Mouse (Mus musculus) mature B cell (primary cell): Measurements from ENCODE around the gene Pde8a.

Source experiments
- in situ Hi-C: fragments of 300-500 bp; cut with MboI; formaldehyde crosslinking; loops from 2 replicates; pipeline ENCODE4 v1.14.3; 2019

Gene Pde8a

DNA sequence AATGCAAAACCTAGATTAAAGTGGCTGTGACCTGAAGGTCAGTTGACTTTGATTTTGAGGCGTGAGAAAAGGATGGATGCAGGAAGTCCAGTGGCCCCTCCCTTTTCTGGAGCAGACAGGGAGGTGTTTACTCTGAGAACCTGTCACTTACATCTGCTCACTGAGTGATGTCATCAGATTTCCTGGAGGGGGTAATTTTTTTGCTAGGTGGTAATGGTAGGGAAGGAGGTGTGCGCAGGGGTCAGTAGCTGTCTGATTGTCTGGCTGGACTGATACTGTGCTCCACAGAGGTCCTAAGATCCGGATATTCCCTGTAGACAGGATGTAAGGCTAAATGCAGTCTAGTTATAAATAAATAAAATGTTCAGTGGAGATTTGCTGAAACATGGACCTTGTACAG lies 59.5 kb downstream of the Pde8a start:
- in situ Hi-C loops, result no loop called here

DNA sequence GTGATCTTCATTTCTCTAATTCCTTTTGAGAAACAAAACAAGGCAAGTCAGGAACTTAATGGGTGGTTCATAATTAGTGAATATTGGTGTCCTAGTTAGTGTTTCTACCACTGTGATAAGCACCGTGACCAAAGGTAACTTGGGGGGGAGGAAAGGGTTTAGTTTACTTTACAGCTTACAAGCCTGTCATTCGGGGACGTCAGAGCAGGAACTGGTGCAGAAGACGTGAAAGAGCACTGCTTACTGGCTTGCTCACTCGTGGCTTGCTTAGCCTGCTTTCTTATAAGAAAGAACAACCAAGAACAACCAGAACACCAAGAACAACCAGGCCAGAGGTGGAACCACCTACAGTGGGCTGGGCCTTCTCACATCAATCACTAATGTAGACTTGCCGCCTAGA lies 65.6 kb downstream of the Pde8a start:
- in situ Hi-C loops, result no loop called here

DNA sequence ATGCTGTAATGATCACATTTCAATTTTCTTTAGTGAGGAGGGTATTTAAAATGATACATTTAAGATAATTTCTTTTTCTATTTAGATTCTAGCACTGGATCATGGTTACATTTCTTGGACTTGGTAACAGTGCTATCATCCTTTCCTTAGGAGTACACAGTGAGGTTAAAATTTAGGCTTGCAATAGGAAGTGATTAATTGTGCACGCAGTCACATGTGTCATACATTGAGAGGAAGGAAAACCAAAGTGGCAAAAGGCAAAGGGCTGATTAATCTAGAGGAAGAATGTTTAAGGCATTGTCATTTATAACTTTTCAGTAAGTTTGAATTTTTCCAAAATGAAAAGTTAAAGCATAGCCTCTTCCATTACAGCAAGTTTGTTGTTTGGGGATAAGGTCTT lies 67.8 kb downstream of the Pde8a start:
- in situ Hi-C loops, result no loop called here

DNA sequence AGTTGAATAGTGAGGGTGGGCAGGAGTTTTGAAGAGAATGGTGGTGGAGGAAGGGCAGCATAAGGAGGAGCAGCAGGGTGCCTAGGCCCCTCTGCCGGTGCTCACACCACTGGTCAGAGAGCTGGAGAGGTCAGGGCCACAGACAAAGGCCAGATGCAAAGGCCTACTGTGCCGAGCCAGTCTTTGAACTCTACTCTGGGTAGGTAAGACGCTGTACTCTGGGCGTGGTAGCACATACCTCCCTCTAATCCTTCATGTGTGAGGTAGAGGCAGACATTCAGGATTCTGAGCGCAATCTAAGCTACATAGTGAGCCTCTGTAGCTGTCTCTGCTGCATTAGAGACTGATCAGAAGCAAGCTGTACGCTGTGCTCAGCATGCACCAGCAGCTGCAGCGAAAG lies 73.1 kb downstream of the Pde8a start:
- in situ Hi-C loops, result no loop called here

DNA sequence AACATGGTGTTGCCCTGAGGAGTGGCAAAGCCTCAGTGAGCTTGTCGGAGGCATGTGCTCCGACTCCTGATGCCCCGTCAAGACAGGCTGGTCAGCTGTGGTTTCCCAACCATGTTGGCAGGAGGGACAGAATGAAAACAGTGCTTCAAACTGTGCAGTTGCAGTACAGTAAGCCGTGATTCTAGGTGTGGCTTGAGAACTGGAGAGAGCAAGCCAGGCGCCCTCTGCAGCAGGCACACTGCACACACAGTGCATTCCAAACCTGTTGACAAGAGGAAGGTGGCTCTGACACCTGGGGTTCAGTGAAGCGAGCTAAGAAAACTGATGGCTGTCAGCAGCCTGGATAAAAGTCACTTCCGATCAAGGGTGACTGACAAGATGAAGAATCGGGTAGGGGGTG lies 73.5 kb downstream of the Pde8a start:
- in situ Hi-C loops, result no loop called here

DNA sequence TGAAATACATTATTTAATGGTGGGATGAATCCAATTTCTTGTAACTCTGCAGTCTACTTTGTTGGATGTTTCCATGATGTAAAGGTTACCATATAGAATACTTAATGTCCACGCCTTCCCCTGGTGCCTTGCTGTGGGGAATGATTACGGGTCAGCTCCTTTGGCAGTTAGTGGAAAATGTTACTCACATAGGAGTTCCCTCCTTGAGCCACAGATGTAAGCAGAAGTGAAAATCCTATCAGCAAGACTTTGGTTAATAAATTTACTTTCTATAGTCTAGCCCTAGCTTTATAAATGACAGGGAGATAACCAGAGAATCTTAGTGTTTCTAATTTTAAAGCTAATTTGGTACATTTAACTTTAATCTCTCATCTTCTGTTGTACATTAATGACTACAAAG lies 81.8 kb downstream of the Pde8a start:
- in situ Hi-C loops, result no loop called here

DNA sequence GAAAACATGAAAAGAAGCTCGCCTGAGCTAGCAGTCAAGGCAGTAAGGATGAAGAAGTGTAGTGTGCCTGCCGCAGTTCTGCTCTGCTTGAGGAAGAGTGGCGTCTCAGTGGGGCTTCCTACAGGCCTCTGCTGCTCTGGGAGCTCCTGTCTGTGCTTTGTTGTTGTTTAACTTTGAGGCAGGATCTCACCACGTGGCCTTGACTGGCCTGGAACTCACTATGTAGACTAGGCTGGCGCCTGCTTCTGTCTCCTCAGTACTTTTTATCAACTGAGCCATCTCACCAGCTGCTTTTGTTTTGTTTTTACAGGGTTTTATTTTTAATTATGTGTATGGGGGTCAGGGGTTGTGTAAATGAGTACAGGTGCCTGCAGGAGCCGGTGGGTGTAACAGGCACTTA lies 84.8 kb downstream of the Pde8a start:
- in situ Hi-C loops, result no loop called here

DNA sequence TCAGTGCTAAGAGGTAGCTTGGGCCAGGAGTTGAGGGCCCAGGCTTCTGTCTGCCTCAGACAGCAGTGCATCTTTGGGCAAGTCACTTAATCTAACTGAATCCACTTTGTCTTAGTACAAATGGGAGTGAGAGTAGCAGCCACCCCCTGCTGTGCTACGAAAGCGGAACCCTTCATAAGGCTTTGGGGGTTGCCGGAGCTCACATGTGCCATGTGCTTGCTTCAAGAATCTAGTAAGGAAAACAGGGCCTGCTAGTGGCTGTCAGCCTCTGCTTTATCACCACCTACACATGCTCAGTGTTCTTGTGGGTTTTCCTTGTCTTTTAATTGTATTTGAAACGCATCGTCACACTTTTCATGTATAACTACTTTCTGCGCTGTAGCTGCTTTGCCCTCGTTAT lies 87.9 kb downstream of the Pde8a start:
- in situ Hi-C loops, result no loop called here

DNA sequence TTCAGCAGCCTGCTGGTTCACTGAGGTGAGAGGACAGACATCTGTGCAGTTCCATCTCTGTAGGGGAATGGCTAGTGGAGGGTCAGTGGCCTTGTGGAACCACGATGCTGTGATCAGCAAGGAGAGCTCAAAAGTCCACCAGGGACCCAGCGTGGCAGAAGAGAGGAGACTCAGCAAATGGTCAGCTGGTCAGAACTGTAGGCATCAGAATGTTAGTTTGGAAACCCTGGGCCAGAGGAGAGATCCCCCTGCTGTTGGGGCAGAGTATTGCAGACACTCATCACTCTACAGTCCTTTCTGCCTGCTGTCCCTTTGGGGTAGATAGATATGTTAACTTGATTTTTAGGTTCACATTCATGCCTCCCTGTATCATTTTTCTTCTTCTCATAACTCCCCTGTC lies 90.3 kb downstream of the Pde8a start:
- in situ Hi-C loops, result no loop called here

DNA sequence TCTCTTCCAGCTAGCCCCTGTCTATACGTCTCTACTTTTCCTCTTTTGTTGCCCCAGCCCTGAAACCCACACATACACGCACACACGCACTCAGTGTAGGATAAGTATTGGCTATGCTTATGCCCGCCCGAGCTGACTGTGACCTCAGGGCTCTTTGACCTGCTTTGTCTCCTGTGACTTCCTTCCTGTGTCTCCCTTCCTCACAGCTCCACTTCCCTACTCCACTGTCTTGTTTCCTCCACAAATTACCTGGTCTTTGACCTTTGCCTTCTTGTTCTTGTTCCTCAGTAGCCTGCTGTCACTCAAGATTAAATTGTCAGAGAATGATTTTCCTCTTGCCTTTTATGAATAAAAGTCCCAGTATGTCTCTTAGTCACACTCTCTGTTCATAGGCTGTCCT lies 90.7 kb downstream of the Pde8a start:
- in situ Hi-C loops, result no loop called here

DNA sequence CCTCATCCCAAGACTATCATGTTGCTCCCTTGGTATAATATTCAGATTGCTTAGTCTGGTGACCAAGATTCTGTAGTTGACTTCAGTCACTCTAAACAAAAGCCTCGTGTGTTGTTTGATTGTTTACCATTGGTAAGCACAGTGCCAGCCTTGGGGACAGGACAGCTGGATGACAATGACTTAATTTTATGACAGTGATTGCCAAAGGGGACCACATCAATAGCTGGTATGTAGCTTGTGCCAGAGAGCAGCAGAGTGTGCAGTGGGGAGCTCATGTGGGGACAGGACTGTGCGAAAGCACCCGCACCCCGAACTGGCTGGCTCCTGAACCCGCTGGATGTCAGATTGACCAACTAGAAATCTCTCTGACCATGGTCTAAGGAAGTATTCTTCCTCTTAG lies 91.3 kb downstream of the Pde8a start:
- in situ Hi-C loops, result no loop called here

DNA sequence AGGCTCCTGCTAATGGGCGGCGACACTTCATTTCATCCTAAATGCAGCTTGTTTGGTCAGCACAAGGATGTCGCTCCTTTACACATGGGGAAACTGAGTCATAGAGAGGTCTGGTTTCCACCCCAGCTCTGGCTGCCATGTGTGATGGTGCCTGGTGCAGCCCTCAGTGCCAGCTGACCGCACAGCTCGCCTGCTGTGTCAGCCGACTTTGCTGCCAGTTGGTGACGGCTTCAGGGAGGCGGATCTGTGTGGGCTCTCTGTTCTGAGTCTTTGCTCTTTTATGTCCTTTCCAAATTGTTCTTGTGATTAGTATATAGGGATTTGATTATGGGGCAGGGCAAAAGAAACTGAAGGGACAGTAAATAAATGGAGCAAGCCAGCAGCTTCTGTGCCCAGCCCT lies 94.3 kb downstream of the Pde8a start:
- in situ Hi-C loops, result no loop called here

DNA sequence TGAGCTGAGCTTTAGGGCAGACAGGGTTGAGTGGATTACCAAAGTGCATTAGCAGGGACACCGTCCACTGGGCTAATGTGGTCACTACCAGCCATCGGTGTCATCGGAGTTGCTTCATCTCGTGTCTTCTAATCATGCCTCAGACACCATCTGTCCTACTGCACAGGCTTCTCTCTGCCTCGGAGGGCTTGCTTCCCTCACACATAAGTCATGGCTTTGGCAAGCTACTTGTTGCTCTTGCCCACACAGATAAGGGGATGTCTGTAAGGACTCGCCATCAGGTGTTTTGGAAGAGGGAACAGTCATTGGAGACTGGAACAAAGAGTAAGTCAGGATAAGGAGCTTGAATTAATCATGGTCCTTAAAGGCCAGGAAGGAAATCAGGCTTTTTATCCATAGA lies 95.9 kb downstream of the Pde8a start:
- in situ Hi-C loops, result no loop called here

DNA sequence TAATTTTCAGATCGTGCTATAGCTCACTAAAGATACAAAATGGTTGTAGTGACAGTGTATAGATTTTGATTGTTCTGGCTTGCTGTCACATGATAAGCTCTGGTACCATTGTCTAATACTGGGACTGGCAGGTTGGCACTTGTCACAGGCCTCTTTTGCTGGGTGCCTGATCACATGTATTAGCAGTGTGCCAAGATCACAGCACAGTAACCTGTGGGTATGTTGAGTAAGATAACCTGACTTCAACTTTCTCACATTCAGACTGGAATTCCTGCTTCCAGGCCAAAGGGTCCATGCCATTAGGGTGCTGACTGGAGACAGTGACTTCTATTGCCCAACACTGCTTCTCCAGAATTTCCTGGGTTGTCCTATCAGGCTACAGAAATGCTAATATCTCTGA lies 97.7 kb downstream of the Pde8a start:
- in situ Hi-C loops, result no loop called here

DNA sequence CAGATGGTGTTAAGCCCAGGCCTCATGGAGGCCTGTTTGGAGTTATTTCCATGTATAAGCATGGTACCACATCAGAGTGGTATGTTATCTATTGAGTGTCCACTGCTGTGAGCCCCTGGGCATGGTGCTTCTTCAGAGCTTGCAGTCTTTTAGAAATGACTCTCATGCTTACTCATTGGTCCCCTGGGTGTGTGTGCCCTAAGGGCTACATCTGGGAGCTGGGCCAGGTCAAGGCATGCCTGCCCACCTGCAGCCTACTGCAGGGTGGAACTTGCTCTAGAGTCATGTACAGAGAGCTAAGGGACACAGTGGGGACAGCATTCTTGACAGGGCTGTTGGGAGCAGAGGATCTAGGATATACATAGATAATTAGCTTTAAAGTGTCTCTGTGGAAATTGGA lies 98.2 kb downstream of the Pde8a start:
- in situ Hi-C loops, result no loop called here

DNA sequence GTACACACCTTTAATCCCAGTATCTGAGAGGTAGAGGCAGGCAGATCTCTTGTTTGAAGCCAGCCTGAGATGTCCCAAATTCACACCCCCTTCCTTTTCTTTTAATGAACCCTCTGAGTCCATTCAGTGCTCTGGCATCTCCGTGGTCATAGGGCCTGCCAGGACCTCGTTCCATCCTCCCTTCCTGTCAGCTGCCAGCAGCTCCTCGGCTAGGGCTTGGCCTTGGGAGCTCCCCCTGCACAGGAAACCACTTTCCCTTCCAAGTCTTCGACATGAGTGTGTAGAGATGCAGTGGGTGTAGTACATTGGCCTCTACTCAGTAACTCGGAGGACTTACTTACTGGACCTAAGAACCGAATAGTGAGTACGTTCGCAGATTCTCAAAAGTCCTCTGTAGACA lies 102.2 kb downstream of the Pde8a start:
- in situ Hi-C loops, result no loop called here

DNA sequence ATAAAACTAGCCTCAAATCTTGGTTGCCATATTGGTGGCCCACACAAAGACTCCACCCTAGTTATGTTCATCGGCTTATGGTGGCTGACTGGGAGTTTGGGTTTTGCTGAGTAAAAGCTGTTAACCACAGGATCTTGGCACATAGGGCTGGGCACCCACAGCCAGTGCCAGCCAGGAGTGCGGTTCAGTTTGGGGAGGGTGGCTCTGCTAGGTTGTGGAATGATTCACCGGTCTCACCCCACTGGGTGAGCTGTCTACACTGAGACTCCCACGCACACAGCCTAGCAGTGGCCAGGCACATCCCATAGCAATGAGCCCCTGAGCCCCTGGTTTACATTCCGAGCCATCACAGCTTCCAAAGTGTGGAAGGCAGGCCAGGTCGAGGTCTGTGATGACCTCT lies 106.4 kb downstream of the Pde8a start:
- in situ Hi-C loops, result no loop called here

DNA sequence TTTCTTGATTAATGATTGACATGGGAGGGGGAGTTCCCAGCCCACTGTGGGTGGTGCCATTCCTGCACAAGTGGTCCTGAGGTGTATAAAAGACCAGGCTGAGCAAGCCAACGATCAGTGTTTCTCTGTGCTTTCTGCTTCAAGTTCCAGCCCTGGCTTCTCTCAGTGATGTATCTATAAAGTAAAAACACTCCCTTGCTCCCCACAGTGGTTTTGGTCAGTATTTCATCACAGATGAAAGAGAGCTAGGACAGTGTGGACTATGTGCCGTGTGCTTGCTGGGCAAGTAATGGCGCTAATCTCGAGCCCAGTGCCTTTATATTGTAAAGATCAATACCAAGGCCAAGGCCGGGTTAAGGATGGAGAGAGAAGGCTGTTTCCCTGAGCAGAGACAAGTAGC lies 108.4 kb downstream of the Pde8a start:
- in situ Hi-C loops, result no loop called here

DNA sequence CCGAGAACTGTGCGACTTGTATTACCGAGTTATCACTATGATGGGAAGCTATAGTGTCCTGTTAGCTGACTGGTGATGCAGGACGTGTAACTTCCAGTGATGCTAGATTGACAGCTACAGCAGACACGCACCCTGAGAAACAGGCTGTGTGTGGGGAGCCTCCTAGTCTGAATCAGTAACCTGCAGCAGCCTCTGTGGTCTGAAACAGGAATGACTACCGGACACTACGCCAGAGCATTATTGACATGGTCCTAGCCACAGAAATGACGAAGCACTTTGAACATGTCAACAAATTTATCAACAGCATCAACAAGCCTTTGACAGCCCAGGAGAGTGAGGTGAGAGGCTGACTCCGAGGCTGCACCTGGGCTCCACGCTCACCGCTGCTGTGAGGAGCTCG lies 112.6 kb downstream of the Pde8a start:
- in situ Hi-C loops, result no loop called here

DNA sequence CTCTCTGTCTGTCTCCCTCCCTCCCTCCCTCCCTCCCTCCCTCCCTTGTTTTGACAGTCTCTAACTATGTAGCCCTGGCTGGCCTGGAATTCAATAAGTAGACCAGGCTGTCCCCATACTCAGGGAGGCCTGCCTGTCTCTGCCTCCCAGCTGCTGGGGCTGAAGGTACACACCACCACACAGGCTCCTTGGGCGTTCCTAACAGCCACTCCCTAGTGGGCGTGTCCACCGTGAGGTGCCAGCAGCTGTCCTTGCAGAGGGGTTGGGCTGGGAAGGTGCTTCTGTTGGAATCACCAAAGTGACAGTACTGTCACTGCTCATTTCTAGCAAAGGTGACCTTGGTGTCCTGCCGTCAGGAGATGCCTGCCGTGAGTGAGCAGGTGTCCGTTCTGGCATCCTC lies 113.5 kb downstream of the Pde8a start:
- in situ Hi-C loops, result no loop called here

DNA sequence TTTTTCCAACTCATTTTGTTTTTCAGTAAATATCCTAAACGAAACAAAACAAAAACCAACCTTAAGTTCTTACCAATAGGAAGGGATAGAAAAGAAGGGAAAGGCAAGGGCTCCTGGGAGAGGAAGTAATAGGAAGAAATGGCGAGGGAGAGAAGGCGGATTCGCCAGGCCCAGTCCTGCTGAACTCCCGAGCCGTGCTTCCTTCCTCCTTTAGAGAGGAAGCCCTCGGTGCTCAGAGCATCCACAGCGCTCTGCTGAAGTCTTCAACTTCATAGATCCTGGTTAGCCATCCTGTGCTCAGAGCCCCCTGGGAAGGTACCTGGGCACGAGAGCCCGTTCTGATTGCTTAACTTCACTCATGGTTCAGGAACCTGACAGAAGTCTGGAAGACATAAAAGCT lies 114.3 kb downstream of the Pde8a start:
- in situ Hi-C loops, result no loop called here

DNA sequence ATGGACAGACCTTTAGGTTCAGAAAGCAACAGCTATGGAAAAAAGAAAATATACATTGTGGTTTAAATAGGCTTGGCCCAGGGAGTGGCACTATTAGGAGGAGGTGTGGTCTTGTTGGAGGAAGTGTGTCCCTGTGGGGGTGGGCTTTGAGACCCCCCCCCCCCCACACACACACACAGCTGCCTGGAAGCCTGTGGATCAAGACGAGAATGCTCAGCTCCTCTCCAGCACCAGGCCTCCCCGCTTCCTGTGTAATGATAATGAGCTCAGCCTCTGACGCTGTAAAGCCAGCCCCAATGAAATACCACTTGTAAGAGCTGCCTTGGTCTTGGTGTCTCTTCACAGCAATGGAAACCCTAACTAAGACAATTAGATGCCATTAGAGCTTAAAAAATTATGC lies 117.4 kb downstream of the Pde8a start:
- in situ Hi-C loops, result no loop called here

DNA sequence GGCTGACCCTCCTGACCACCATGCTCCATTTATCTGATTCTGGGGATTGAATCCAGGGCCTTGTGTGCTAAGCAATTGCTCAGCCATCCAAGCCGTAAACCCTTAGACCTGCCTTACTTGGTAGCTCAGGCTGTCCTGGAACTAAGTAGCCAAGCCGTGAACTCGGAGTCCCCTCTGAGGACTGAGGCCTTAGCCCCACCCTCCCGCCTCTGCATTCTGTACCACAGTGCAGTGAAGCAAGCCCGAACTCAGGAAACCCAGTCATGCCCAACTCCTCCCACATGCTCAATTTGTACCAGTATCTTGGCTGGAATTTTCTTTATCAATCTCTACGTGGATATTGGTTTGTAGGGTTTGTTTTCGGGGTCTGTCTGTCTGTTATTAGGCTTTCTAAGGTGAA lies 118.5 kb downstream of the Pde8a start:
- in situ Hi-C loops, result no loop called here

DNA sequence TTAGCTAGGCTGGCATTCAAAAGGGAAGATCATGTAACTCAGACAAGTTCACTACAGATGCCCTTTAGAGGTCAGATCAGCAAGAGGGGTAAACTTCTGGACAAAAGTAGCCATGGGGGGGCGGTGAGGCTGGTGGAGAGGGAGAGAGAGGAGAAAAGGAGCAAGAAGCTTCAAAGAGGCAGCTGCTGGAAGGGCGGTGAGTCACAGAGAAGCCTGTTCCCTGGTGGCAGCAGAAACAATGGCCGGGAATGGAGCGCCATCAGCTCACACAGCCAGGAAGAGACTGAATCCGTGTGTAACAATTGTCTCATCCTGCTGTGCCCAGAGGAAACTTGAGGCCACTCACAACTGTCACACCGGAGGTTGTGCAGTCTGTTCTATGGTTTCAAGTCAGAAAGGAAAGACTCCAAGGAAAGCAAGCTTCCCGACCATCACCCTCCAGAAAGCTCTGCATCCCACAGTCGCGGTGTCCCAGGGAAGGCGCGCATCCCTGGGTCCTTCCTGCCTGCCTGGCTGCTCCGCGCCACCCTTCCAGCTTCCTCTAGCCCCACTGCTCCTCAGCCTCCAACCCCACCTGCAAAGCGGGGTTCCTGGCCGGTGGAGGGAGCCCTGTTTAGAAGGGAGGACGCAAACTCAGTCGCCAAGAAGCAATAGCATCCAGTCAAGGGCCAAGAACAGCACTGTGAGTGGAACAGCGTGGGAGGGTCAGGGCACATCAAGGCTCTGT lies 122.5 kb downstream of the Pde8a start:
- in situ Hi-C loops, result no loop called here

DNA sequence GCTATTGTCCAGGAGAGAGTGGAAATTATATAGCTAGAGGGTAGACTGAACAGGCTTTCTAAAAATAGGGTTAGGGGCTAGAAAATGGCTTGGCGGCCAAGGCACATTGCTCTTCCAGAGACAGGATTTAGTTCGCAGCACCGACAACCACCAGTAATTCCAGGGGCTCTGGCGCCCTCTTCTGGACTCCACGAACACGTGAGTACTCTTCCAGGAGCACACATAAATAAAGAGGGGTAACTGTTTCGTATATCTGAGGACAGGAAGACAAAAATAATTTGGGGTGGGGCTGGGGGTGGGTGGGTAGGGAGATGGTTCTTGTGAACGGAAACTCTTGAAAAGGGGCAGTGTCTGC lies 123.0 kb downstream of the Pde8a start:
- in situ Hi-C loops, result no loop called here
